Mouse (Mus musculus) cortical plate, adult 2 months (tissue): ENCODE results near the gene Grip1.

Experiments
- CTCF ChIP-seq: fragments of 200-500 bp; IDR thresholded peaks from 2 replicates; pipeline ENCODE4 v1.5.1; 2011; ENCODE audit warnings: mild to moderate bottlenecking, control low read depth, low read length; ENCODE audit not compliant: insufficient read depth; ENCODE audit errors: extremely low read depth
- POLR2A ChIP-seq: fragments of 200-500 bp; IDR thresholded peaks from 2 replicates; pipeline ENCODE4 v1.6.1; 2011; ENCODE audit warnings: mild to moderate bottlenecking, low read length, control low read depth; ENCODE audit not compliant: insufficient read depth; ENCODE audit errors: extremely low read depth

- TF ChIP-seq POLR2A (no peak), CTCF (no peak)
Measured at GRCm38 (mm10) chr10:119483068-119483705, 29.6 kb downstream of the Grip1 start.
